Mouse (Mus musculus): ENCODE data around the gene Fam20c.

- TF ChIP-seq POLR2A (IDR thresholded peaks at IDR 0.05; ENCODE audit: insufficient read depth, low read depth, low read length): no peak
- TF ChIP-seq CTCF (IDR thresholded peaks at IDR 0.05; ENCODE audit: insufficient read depth, low read depth, low read length): no peak
Measured at GRCm38 (mm10) chr5:138783181-138783580, 28.9 kb downstream of the Fam20c start.

Data from olfactory bulb, adult 2 months (tissue).